Mouse (Mus musculus) ovary, adult 10 weeks (tissue): ENCODE measurements around the gene Commd4. TPM values are rescaled to one million over a fixed set of nuclear protein-coding genes. Genes with fewer than 3 reads are reported as not detected.

Experiments used
- polyA plus RNA-seq: library from polyadenylated mRNA; stranded (reverse); fragments of 350-450 nt; fragmentation: Illumina TruSeq; extraction: RNeasy Lipid Tissue Mini Kit (QIAGEN cat#74804); gene quantifications from one replicate; pipeline ENCODE4 v1.2.3, GENCODE M21; 2014

The Commd4 gene
- 6.1 TPM for polyA plus RNA-seq

GRCm38 (mm10) chr9:57158013-57158470, at the start of gene Commd4:
Commd4 (minus strand) TSS chr9:57158331.

GRCm38 (mm10) chr9:57148144-57148878, 9.8 kb downstream of the Commd4 start, which contains the start of gene Neil1:
Neil1 (minus strand) TSS chr9:57148305.

DNA sequence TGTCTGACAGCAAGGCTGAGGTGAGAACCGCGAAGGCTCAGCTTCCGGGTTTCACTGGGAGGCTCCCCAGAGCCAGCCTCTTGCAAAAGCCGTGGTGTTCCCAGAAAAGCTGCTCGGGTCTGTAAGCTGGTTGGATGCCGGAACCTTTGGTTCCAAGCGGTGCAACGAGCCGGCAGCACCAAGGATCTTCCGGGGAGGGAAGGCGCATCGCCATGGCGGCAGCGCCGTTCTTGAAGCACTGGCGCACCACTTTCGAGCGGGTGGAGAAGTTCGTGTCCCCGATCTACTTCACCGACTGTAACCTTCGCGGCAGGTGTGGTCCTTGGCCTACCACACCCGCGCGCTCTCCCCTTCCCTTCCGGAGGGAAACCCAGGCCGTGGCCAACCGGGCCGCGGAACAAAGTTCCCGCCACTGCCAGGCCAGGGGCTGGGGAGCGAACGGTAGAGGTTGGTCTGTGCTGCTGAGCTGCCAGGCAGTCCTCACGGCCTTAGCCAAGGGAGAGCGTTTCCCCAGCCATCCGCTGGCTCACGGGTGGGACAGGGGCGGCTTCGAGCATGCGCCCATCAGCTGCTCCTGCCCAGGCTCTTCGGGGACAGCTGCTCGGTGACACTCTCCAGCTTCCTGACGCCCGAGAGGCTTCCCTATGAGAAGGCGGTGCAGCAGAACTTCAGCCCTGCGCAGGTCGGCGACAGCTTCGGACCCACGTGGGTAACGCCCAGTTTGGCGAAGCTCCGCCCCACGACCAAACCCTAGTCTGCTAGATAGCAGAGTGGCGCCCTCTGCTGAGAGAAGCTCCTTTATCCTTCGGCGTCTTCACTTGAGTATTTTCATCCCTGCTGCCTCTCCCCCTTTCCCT, 27.3 kb downstream of the Commd4 start, which contains the start of gene Man2c1:
TSS of gene Man2c1 (plus strand) at position 114 of the 857 bp plus-strand sequence.

Other genes with a start within 250 kb of the Commd4 start
- gene Snx33, start 230.0 kb downstream of the Commd4 start, polyA plus RNA-seq: 5.0 TPM
- gene Imp3, start 220.9 kb downstream of the Commd4 start, polyA plus RNA-seq: 58.6 TPM
- 15.1 TPM for gene Snupn, start 207.5 kb downstream of the Commd4 start, polyA plus RNA-seq
- gene Ptpn9, start 163.4 kb downstream of the Commd4 start, polyA plus RNA-seq: 39.4 TPM
- gene Sin3a, start 86.3 kb downstream of the Commd4 start, polyA plus RNA-seq: 58.1 TPM
- 8.5 TPM for gene Man2c1, start 27.6 kb downstream of the Commd4 start, polyA plus RNA-seq
- gene Neil1, start 10.0 kb downstream of the Commd4 start, polyA plus RNA-seq: 0.63 TPM
- not detected for gene Trcg1, start 78.2 kb upstream of the Commd4 start, polyA plus RNA-seq
- 2.1 TPM for gene 1700017B05Rik, start 104.3 kb upstream of the Commd4 start, polyA plus RNA-seq